Mouse (Mus musculus): ENCODE data around the gene Bach1.

- TF ChIP-seq CTCF (IDR thresholded peaks at IDR 0.05; ENCODE audit: insufficient read depth, low read length) (no peak), POLR2A (IDR thresholded peaks at IDR 0.05; ENCODE audit: borderline replicate concordance, extremely low read depth, low read depth, low read length) (no peak)
These were observed 29.2 kb downstream of the Bach1 start for GRCm38 (mm10) chr16:87727918-87728317.
